Mouse (Mus musculus) heart, embryonic 13.5 days (tissue): Measurements from ENCODE around the gene Usp25. TPM values are rescaled to one million over a fixed set of nuclear protein-coding genes. Genes with fewer than 3 reads are reported as not detected.
A peak's percentile ranks its signal among the peaks of the same experiment; 100 is the strongest.

Experiments
- ATAC-seq: fragments of 200-750 bp; cut with Nextera tagmentation; 2 replicates; pipeline ENCODE4 v1.8.0; 2017; ENCODE audit warnings: moderate TSS enrichment; ENCODE audit not compliant: insufficient number of reproducible peaks, low FRiP score, low TSS enrichment; ENCODE audit errors: extremely low read depth
- H3K27ac ChIP-seq: fragments of 300-500 bp; sonication (generic); replicated peaks from 2 replicates; pipeline ENCODE4 v1.5.1; 2015; ENCODE audit warnings: moderate library complexity, mild to moderate bottlenecking, inconsistent platforms
- H3K27me3 ChIP-seq: fragments of 300-500 bp; sonication (generic); replicated peaks from 2 replicates; pipeline ENCODE4 v1.6.1; 2015; ENCODE audit warnings: mild to moderate bottlenecking, inconsistent platforms
- H3K36me3 ChIP-seq: fragments of 300-500 bp; sonication (generic); 2 replicates; pipeline ENCODE4 v1.6.1; 2015; ENCODE audit warnings: mild to moderate bottlenecking, inconsistent platforms
- H3K4me1 ChIP-seq: fragments of 300-500 bp; sonication (generic); 2 replicates; pipeline ENCODE4 v1.6.1; 2015; ENCODE audit warnings: inconsistent platforms
- H3K4me2 ChIP-seq: fragments of 300-500 bp; sonication (generic); 2 replicates; pipeline ENCODE4 v1.6.1; 2015; ENCODE audit warnings: inconsistent platforms, mild to moderate bottlenecking, moderate library complexity
- H3K4me3 ChIP-seq: fragments of 300-500 bp; sonication (generic); 2 replicates; pipeline ENCODE4 v1.5.1; 2015; ENCODE audit warnings: moderate library complexity, mild to moderate bottlenecking, inconsistent platforms
- H3K9ac ChIP-seq: fragments of 300-500 bp; sonication (generic); 2 replicates; pipeline ENCODE4 v1.6.1; 2015; ENCODE audit warnings: inconsistent platforms, mild to moderate bottlenecking, moderate library complexity
- H3K9me3 ChIP-seq: fragments of 300-500 bp; sonication (generic); 2 replicates; pipeline ENCODE4 v1.6.1; 2016; ENCODE audit warnings: inconsistent platforms
- WGBS: fragments of 180-500 bp; shearing (Covaris S2); methylation state at CpG from one replicate; pipeline ENCODE4 v1.1.7; 2015; ENCODE audit warnings: mixed read lengths; 5-methylcytosine and 5-hydroxymethylcytosine counted together
- polyA plus RNA-seq: library from polyadenylated mRNA; unstranded; fragments of >200 nt; fragmentation: Nextera tagmentation; extraction: Ambion mirVana; gene quantifications from 2 replicates; pipeline ENCODE4 v1.2.1, GENCODE M21; 2015

Gene Usp25
- 17.6 and 19.4 TPM in 2 replicates for polyA plus RNA-seq

DNA sequence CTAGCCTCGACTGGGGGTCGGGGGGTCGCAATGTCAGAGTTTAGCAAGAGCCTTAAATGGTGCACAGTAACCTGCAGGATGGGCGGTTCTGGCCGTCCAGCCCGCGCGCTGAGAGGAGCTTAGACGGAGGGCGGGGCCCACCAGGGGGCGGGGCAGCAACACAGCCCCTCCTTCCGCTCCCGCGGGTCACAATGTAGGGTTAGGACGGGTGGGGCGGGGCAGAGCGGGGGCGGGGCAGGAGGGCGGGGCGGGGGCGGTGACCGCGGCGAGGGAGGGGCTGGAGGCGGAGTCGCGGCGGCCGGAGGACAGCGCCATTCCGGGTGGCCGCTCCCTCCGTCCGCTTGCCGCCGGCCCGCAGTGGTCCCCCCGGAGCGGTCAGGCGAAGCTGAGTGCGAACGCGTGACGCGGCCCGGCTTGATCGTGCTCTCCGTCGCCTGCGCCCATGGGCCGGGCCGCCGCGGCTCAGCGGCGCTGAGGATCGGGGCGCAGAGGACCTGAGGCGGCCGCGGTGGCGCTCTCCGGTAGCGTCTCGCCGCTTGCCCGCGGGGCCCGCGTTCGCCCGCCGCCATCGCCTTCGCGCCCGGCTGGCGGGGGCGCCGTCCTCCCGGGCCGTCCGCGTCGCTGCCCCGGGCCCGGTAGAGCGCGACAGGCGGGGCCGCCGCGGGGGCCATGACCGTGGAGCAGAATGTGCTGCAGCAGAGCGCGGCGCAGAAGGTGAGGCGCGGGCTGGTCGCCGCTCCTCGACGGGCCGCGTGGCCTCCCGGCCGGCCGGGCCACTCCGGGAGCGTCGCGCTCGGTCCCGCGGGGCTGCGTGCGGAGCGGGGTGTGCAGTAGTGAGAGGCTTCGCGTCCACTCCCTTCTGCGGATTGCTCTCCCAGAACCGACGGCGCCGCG lies at the start of gene Usp25:
TSS of gene Usp25 (plus strand) at position 280 of the 894 bp plus-strand sequence.
- Histone ChIP-seq H3K36me3 (no peaks in the 10 kb centered on the region), H3K9ac (peak within 1 kb of the TSS; percentile 96), H3K9me3 (no peaks in the 10 kb centered on the region), H3K27ac (peak within 1 kb of the TSS; percentile 95), H3K4me2 (peak within 1 kb of the TSS; percentile 80), H3K4me3 (peak within 1 kb of the TSS; percentile 90), H3K27me3 (no peaks in the 10 kb centered on the region), H3K4me1 (peaks cover 29% of the 10 kb centered on the region)
- peak; percentile 93 for ATAC-seq
- WGBS = under 1% methylated on average over 105 of the region's 126 CpGs

- no peaks in the 10 kb centered on the region for H3K9me3 ChIP-seq
- no peak overlapping the region for H3K9ac ChIP-seq
- 76% methylated on average over 3 of the region's 3 CpGs for WGBS
- H3K27ac ChIP-seq = no peak overlapping the region
- no peaks in the 10 kb centered on the region for H3K36me3 ChIP-seq
- no peak overlapping the region for H3K4me3 ChIP-seq
- no peaks in the 10 kb centered on the region for H3K27me3 ChIP-seq
- no peak overlapping the region for H3K4me2 ChIP-seq
- ATAC-seq = no peak
- H3K4me1 ChIP-seq = no peaks in the 10 kb centered on the region
Observed at GRCm38 (mm10) chr16:76967593-76968275, 45.8 kb upstream of the Usp25 start.

GRCm38 (mm10) chr16:76971211-76971610 lies 42.3 kb upstream of the Usp25 start:
- H3K27ac ChIP-seq = no peak overlapping the region
- ATAC-seq = no peak
- no peak overlapping the region for H3K4me2 ChIP-seq
- H3K36me3 ChIP-seq = no peaks in the 10 kb centered on the region
- H3K4me1 ChIP-seq = no peaks in the 10 kb centered on the region
- H3K4me3 ChIP-seq = no peak overlapping the region
- H3K9ac ChIP-seq = no peak overlapping the region
- H3K27me3 ChIP-seq = no peaks in the 10 kb centered on the region
- 69% methylated on average over 5 of the region's 5 CpGs for WGBS
- H3K9me3 ChIP-seq = no peaks in the 10 kb centered on the region

DNA sequence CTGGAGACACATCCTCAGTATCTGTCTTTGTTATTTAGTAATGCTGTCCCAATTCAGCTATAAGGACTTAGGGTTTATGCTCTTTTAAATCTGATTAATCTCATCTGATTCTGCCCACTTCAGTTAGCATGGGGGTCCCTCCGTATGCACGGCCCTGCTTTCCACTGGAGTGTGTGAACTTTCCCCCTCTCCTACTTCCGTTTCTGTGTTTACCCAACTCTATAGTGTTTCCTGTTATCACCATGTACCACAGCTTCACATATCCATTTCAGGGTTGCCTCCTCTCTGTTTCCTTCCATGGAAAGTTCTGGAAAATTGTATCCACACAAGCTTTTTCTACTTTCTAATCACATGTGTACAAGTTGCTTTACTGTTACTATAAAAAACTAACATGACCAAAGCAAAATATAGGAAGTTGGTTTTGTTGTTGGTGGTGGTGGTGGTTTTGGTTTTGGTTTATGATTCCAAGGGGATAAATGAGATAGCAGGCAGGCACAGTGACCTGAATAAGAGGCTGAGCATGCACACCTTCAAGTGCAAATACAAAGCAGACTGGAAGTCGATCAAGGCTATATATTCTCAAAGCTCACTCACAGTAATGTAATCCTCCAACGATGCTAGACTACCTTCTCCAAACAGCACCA lies 36.6 kb upstream of the Usp25 start:
- Histone ChIP-seq H3K4me2 (no peak overlapping the region), H3K4me3 (no peak overlapping the region), H3K36me3 (no peaks in the 10 kb centered on the region), H3K27me3 (no peaks in the 10 kb centered on the region), H3K9me3 (no peaks in the 10 kb centered on the region), H3K4me1 (no peaks in the 10 kb centered on the region), H3K9ac (no peak overlapping the region), H3K27ac (no peak overlapping the region)
- ATAC-seq = no peak
- 67% methylated on average over 5 of the region's 5 CpGs for WGBS

GRCm38 (mm10) chr16:76983696-76984095 lies 29.8 kb upstream of the Usp25 start:
- WGBS = 77% methylated on average over 6 of the region's 6 CpGs
- H3K9ac ChIP-seq = no peak overlapping the region
- no peak overlapping the region for H3K27ac ChIP-seq
- no peaks in the 10 kb centered on the region for H3K9me3 ChIP-seq
- H3K4me1 ChIP-seq = no peaks in the 10 kb centered on the region
- H3K27me3 ChIP-seq = no peaks in the 10 kb centered on the region
- H3K4me2 ChIP-seq = no peak overlapping the region
- no peak for ATAC-seq
- H3K4me3 ChIP-seq = no peak overlapping the region
- no peaks in the 10 kb centered on the region for H3K36me3 ChIP-seq

DNA sequence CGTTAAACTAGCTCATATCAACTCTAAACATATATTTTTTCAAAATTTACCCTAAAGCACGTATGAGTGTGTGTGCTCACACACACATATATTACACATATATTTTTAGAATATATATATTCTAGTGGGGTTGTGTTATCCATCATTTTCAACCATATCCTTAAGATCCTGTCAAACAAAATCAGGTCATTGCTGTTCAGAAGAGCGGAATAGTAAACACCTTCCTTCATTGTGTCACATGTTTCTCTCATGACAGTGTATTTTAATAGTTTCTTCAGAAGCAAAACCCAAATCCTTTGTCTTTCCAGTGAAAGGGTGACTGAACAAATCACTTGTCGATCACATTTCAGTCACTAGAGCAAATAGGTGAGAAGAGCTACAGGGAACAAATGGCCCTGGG lies 25.8 kb upstream of the Usp25 start:
- ATAC-seq = no peak
- Histone ChIP-seq H3K27me3 (no peaks in the 10 kb centered on the region), H3K9me3 (no peaks in the 10 kb centered on the region), H3K4me3 (no peak overlapping the region), H3K36me3 (no peaks in the 10 kb centered on the region), H3K27ac (no peak overlapping the region), H3K9ac (no peak overlapping the region), H3K4me2 (no peak overlapping the region), H3K4me1 (no peaks in the 10 kb centered on the region)
- 70% methylated on average over 4 of the region's 4 CpGs for WGBS

DNA sequence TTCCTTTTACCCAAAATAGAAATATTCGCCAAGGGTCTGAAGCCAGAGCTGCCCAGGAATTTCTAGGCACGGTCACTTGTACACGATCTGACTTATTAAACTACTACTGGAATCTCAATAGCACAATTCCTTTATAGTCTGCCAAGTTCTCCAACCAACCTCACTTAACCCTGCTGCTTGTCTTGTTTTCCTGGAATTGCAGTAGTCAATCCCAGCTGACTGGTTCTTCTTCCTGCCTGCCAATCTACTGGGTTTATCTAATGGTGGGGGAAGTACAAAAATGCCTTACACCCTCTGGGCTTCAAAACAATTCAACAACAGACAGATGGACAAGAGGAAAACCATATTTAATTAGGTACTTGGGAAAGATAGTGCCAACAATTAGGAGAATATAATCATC lies 9.6 kb upstream of the Usp25 start:
- WGBS = 81% methylated on average over 3 of the region's 3 CpGs
- Histone ChIP-seq H3K9ac (no peak overlapping the region), H3K4me1 (no peaks in the 10 kb centered on the region), H3K27ac (no peak overlapping the region), H3K4me3 (no peak overlapping the region), H3K4me2 (no peak overlapping the region), H3K27me3 (no peaks in the 10 kb centered on the region), H3K36me3 (no peaks in the 10 kb centered on the region), H3K9me3 (no peaks in the 10 kb centered on the region)
- no peak for ATAC-seq

- Histone ChIP-seq H3K4me1 (no peaks in the 10 kb centered on the region), H3K4me3 (no peak overlapping the region), H3K9me3 (no peaks in the 10 kb centered on the region), H3K9ac (no peak overlapping the region), H3K4me2 (no peak overlapping the region), H3K27me3 (no peaks in the 10 kb centered on the region), H3K36me3 (no peaks in the 10 kb centered on the region), H3K27ac (no peak overlapping the region)
- 57% methylated on average over 5 of the region's 5 CpGs for WGBS
- ATAC-seq = no peak
Observed at GRCm38 (mm10) chr16:77009173-77009572, 4.3 kb upstream of the Usp25 start.

- peak overlapping the region; percentile 90 for H3K4me3 ChIP-seq
- no peaks in the 10 kb centered on the region for H3K36me3 ChIP-seq
- H3K27ac ChIP-seq = peak overlapping the region; percentile 95
- peaks cover 34% of the 10 kb centered on the region for H3K4me1 ChIP-seq
- H3K4me2 ChIP-seq = peak overlapping the region; percentile 80
- 2% methylated on average over 17 of the region's 17 CpGs for WGBS
- no peaks in the 10 kb centered on the region for H3K27me3 ChIP-seq
- no peak for ATAC-seq
- H3K9ac ChIP-seq = peak overlapping the region; percentile 96
- no peaks in the 10 kb centered on the region for H3K9me3 ChIP-seq
Observed at GRCm38 (mm10) chr16:77014321-77015211, 1.1 kb downstream of the Usp25 start.

DNA sequence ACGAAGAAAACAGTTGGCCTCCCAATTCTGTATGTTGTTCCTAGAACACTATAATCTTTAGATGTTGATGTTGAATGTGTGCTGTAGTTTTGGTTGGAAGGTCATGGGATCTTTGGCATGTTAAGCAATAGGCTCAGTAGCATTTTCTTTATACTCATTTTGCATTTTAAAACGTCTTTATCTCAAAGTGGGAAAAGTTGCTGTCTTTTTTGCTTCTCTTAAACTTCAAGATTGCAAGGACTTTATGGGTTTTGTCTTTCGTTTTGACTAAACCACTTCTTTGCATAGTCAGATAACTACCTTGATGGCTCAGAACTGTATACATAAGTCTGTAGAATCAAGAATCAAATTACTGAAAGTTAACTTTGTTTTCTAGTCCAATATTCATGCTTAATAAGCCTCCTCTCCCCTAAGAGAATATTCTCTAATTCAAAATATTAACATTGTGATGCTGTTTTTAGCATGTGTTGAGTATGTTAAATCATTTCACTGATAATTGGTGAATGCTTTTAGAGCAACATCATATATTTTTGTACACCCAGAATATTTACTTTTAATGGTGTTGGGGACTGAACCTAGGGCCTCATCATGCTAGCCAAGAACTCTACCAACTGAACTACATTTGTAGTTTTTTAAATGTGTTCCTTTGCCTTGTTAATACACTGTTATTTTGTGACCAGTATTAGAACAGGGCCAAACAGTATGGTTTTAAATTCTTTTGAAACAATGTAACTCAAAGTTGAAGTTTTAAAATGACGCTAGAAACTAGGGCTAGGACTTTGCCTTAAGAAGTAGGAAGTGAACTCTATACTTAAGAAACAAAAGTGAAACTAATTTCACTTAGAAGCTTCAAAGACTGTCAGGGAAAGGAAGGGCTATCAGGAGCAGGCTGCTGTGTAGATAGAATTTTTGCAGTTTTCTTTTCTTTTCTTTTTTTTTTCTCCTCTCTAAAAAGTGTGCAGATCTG lies 2.2 kb downstream of the Usp25 start:
- H3K9me3 ChIP-seq = no peaks in the 10 kb centered on the region
- H3K4me3 ChIP-seq = peak overlapping the region; percentile 90
- peaks cover 45% of the 10 kb centered on the region for H3K4me1 ChIP-seq
- peak overlapping the region; percentile 96 for H3K9ac ChIP-seq
- no peak overlapping the region for H3K27ac ChIP-seq
- peak overlapping the region; percentile 80 for H3K4me2 ChIP-seq
- no peak for ATAC-seq
- 37% methylated on average over 4 of the region's 4 CpGs for WGBS
- H3K36me3 ChIP-seq = no peaks in the 10 kb centered on the region
- H3K27me3 ChIP-seq = no peaks in the 10 kb centered on the region
